Mouse (Mus musculus): ENCODE measurements around the gene Olfr982. TPM values are rescaled to one million over a fixed set of nuclear protein-coding genes. Genes with fewer than 3 reads are reported as not detected.

Gene Olfr982
- not detected in 2 replicates for polyA plus RNA-seq (2014; fragmentation: Nextera tagmentation; extraction: Ambion mirVana)

DNA sequence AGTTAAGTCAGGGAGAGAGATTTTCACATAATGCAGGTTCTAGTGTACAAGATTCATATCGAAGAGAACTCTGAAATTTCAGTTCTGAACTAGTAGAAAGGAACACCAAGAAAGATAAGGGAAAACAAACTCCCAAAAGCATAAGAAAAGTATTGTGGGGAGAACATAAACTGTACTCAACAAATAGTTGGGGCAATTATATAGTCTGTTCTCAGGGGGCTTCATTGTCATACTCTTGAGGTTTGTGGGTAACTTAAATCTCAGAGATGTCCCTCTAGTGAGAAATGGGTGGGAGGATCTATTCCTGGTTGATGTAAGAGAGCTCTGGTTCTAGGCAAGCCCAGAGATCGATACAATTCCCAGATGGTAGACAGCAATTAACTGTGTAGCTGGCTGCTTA is at the start of gene Olfr982:
TSS of gene Olfr982 (plus strand) at position 301 of the 400 bp plus-strand sequence.
- 82% methylated on average over 2 of the region's 2 CpGs for WGBS
- Histone ChIP-seq H3K4me3 (ENCODE audit: low read depth, low read length) (no peak within 1 kb of the TSS), H3K4me2 (ENCODE audit: low read length) (no peak within 1 kb of the TSS), H3K27me3 (replicated peaks; ENCODE audit: control insufficient read depth, insufficient read depth, low read length) (no peaks in the 10 kb centered on the region), H3K36me3 (ENCODE audit: control insufficient read depth, insufficient read depth, low read length) (no peaks in the 10 kb centered on the region), H3K9ac (ENCODE audit: low read length) (no peak within 1 kb of the TSS), H3K4me1 (replicated peaks; ENCODE audit: control insufficient read depth, insufficient read depth, low read length) (no peaks in the 10 kb centered on the region), H3K9me3 (ENCODE audit: control insufficient read depth, low read length) (no peaks in the 10 kb centered on the region), H3K27ac (ENCODE audit: low read depth) (no peak within 1 kb of the TSS)
- ATAC-seq (replicated peaks; ENCODE audit: low FRiP score, low TSS enrichment, low read depth) (no peak), DNase-seq (ENCODE audit: low spot score) (no peak)

DNA sequence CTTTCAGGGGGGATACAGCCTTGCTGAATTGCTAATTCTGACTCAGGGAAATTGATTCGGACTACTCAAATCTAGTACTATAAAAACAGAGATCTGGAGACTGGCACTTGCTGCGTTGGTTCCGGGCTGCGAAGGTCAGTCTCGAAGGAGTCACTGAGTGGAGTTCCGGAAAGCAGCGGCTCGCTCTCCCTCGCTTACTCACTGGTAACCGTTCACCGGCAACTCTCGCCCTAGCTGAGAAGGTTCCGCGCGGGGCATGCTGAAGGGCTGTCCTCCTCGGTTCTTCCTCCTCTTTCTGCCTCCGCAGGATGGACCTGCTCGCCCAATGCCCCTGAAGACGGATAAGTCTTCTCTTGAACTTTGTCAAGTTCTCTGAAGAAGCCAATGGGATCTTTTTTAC is 23.5 kb upstream of the Olfr982 start:
- no peak overlapping the region for H3K4me3 ChIP-seq (ENCODE audit: low read depth, low read length)
- DNase-seq (ENCODE audit: low spot score) (no peak), ATAC-seq (replicated peaks; ENCODE audit: low FRiP score, low TSS enrichment, low read depth) (no peak)
- no peak overlapping the region for H3K4me2 ChIP-seq (ENCODE audit: low read length)
- 94% methylated on average over 19 of the region's 19 CpGs for WGBS
- no peak overlapping the region for H3K27ac ChIP-seq (ENCODE audit: low read depth)
- H3K27me3 ChIP-seq (replicated peaks; ENCODE audit: control insufficient read depth, insufficient read depth, low read length) = no peaks in the 10 kb centered on the region
- no peak overlapping the region for H3K9ac ChIP-seq (ENCODE audit: low read length)
- H3K9me3 ChIP-seq (ENCODE audit: control insufficient read depth, low read length) = no peaks in the 10 kb centered on the region
- H3K4me1 ChIP-seq (replicated peaks; ENCODE audit: control insufficient read depth, insufficient read depth, low read length) = no peaks in the 10 kb centered on the region
- no peaks in the 10 kb centered on the region for H3K36me3 ChIP-seq (ENCODE audit: control insufficient read depth, insufficient read depth, low read length)

DNA sequence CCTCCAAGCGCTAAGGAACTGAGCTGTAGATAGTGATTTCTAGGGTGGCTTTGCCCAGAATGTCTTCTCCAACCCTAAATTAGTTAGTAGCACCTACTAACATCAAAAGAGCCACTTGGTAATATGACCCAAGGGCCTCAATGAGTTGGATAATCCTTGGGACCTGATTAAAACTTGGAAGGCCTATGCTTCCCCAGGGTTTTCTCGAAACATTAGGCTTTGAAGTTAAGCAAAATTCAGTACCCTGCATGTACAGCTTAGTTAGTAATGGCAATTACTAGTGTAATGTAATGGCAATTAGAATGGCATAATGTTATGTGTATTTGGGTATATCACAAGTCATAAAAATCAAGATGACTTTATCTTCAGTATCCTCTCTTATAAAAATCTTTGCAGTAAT is 19.9 kb downstream of the Olfr982 start, which contains the start of gene Olfr983:
TSS of gene Olfr983 (minus strand) at position 101 of the 400 bp plus-strand sequence.
- Histone ChIP-seq H3K4me3 (ENCODE audit: low read depth, low read length) (no peak within 1 kb of the TSS), H3K4me2 (ENCODE audit: low read length) (no peak within 1 kb of the TSS), H3K36me3 (ENCODE audit: control insufficient read depth, insufficient read depth, low read length) (no peaks in the 10 kb centered on the region), H3K27ac (ENCODE audit: low read depth) (no peak within 1 kb of the TSS), H3K4me1 (replicated peaks; ENCODE audit: control insufficient read depth, insufficient read depth, low read length) (no peaks in the 10 kb centered on the region), H3K9me3 (ENCODE audit: control insufficient read depth, low read length) (no peaks in the 10 kb centered on the region), H3K9ac (ENCODE audit: low read length) (no peak within 1 kb of the TSS), H3K27me3 (replicated peaks; ENCODE audit: control insufficient read depth, insufficient read depth, low read length) (no peaks in the 10 kb centered on the region)
- 83% methylated on average over 2 of the region's 2 CpGs for WGBS
- DNase-seq (ENCODE audit: low spot score) = no peak
- ATAC-seq (replicated peaks; ENCODE audit: low FRiP score, low TSS enrichment, low read depth) = no peak

DNA sequence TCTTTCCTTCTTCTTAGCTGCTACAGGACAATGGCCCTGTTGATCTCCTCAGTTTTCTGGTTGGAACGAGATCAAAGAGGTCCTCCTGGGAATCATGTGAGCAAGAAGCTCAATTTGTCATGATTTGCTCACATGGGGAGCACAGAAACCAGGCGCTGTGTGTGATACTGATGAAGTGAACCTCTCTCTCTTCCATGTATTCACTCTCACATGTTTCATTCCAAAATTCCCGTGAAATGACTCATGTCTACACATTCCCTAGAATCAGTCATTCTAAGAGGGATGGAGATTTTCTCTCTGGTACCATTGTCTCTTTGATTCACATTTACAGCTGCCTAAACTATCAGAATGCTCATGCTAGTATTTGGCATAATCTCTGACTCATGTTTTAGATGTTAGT is 21.1 kb downstream of the Olfr982 start:
- 65% methylated on average over 3 of the region's 3 CpGs for WGBS
- H3K4me1 ChIP-seq (replicated peaks; ENCODE audit: control insufficient read depth, insufficient read depth, low read length) = no peaks in the 10 kb centered on the region
- no peak overlapping the region for H3K4me2 ChIP-seq (ENCODE audit: low read length)
- H3K9ac ChIP-seq (ENCODE audit: low read length) = no peak overlapping the region
- H3K27ac ChIP-seq (ENCODE audit: low read depth) = no peak overlapping the region
- H3K27me3 ChIP-seq (replicated peaks; ENCODE audit: control insufficient read depth, insufficient read depth, low read length) = no peaks in the 10 kb centered on the region
- DNase-seq (ENCODE audit: low spot score) (no peak), ATAC-seq (replicated peaks; ENCODE audit: low FRiP score, low TSS enrichment, low read depth) (no peak)
- H3K36me3 ChIP-seq (ENCODE audit: control insufficient read depth, insufficient read depth, low read length) = no peaks in the 10 kb centered on the region
- no peaks in the 10 kb centered on the region for H3K9me3 ChIP-seq (ENCODE audit: control insufficient read depth, low read length)
- no peak overlapping the region for H3K4me3 ChIP-seq (ENCODE audit: low read depth, low read length)

DNA sequence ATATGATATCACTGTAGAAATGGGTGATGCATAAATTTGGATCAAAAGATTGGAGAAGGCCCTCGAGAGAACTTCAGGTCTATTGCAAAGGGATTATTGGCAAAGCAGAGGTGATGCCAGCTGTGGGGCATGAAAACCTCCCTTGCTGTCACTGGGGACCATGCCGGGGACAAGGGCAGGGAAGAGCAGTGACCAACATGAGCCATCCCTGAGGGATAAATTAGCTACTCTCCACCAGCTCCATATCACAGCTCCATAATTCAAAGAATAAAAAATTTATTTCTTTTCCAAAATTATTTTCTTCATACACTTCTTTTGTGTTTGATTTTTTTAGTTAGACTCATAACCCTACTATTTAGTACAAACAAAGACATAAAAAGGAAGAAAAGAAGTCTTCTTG is 40.5 kb downstream of the Olfr982 start, which contains the start of gene Olfr984:
TSS of gene Olfr984 (minus strand) at position 101 of the 400 bp plus-strand sequence.
- 87% methylated on average over 2 of the region's 2 CpGs for WGBS
- Histone ChIP-seq H3K4me3 (ENCODE audit: low read depth, low read length) (no peak within 1 kb of the TSS), H3K27ac (ENCODE audit: low read depth) (no peak within 1 kb of the TSS), H3K27me3 (replicated peaks; ENCODE audit: control insufficient read depth, insufficient read depth, low read length) (no peaks in the 10 kb centered on the region), H3K4me1 (replicated peaks; ENCODE audit: control insufficient read depth, insufficient read depth, low read length) (peaks cover 5% of the 10 kb centered on the region), H3K36me3 (ENCODE audit: control insufficient read depth, insufficient read depth, low read length) (no peaks in the 10 kb centered on the region), H3K9me3 (ENCODE audit: control insufficient read depth, low read length) (no peaks in the 10 kb centered on the region), H3K4me2 (ENCODE audit: low read length) (no peak within 1 kb of the TSS), H3K9ac (ENCODE audit: low read length) (no peak within 1 kb of the TSS)
- DNase-seq (ENCODE audit: low spot score) = no peak
- no peak for ATAC-seq (replicated peaks; ENCODE audit: low FRiP score, low TSS enrichment, low read depth)

DNA sequence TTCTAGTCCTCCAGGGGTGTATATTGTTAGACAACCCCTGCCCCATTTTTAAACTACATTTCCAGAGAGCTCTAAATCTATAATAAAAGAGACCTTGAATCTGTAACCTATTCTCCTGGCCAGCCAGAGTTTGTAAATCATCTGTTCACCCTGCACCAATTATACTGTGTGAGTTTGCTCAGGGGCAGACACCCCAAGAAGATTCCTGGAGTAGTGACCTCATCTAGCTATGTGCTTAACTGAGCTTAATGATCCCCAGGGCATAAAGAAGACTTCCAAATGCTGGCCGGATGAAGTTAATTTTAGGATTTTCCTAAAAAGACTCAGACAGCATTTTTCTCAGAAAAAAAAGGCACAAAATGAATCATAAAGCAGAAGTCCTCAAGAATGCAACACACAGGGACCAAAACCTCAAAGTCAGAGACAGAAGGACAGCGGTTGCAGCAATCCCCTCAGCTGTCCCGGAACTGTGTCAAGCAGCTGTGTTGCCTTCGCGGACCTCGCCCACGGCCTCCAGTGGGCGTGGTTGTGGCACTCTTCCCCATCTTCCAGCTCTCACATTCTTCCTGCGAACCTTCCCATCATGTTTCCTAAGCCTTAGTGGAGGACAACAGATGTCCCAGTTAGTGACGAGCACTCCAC is 43.1 kb downstream of the Olfr982 start:
- H3K27me3 ChIP-seq (replicated peaks; ENCODE audit: control insufficient read depth, insufficient read depth, low read length) = no peaks in the 10 kb centered on the region
- H3K4me3 ChIP-seq (ENCODE audit: low read depth, low read length) = no peak overlapping the region
- WGBS = 49% methylated on average over 10 of the region's 10 CpGs
- peak overlapping the region; percentile 11 for H3K4me2 ChIP-seq (ENCODE audit: low read length)
- H3K9ac ChIP-seq (ENCODE audit: low read length) = no peak overlapping the region
- no peaks in the 10 kb centered on the region for H3K36me3 ChIP-seq (ENCODE audit: control insufficient read depth, insufficient read depth, low read length)
- ATAC-seq (replicated peaks; ENCODE audit: low FRiP score, low TSS enrichment, low read depth) = no peak; the same call in 1 of the 2 replicates
- H3K9me3 ChIP-seq (ENCODE audit: control insufficient read depth, low read length) = no peaks in the 10 kb centered on the region
- DNase-seq (ENCODE audit: low spot score) = no peak
- H3K27ac ChIP-seq (ENCODE audit: low read depth) = 0 out of 2 replicates have a peak overlapping the region, but pooled peaks have one; percentile 22
- H3K4me1 ChIP-seq (replicated peaks; ENCODE audit: control insufficient read depth, insufficient read depth, low read length) = peaks cover 5% of the 10 kb centered on the region

DNA sequence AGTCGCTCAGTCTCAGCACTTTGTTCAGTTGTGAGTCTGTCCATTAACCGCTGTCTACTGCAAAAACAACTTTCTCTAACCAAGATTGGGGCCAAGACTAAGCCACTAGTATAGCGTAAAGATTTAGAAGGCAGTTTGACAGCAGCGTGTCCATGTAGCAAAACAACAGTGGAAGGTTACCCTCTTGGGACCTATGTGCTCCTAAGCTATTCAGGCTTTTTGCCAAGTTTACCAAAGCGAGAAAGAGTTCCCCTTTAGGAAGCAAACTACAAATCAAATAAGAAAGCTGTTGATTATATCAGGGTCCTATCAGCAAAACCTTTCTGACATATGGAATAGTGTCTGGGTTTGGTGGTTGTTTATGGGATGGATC is 43.6 kb downstream of the Olfr982 start:
- 76% methylated on average over 5 of the region's 5 CpGs for WGBS
- H3K27ac ChIP-seq (ENCODE audit: low read depth) = 0 out of 2 replicates have a peak overlapping the region, but pooled peaks have one; percentile 22
- no peak for ATAC-seq (replicated peaks; ENCODE audit: low FRiP score, low TSS enrichment, low read depth)

More for the DNA sequence above, 43.6 kb downstream of the Olfr982 start:
- peaks cover 5% of the 10 kb centered on the region for H3K4me1 ChIP-seq (replicated peaks; ENCODE audit: control insufficient read depth, insufficient read depth, low read length)
- H3K4me2 ChIP-seq (ENCODE audit: low read length) = peak overlapping the region; percentile 11; the same call in 1 of the 2 replicates
- no peaks in the 10 kb centered on the region for H3K27me3 ChIP-seq (replicated peaks; ENCODE audit: control insufficient read depth, insufficient read depth, low read length)
- DNase-seq (ENCODE audit: low spot score) = no peak
- H3K4me3 ChIP-seq (ENCODE audit: low read depth, low read length) = no peak overlapping the region
- no peaks in the 10 kb centered on the region for H3K36me3 ChIP-seq (ENCODE audit: control insufficient read depth, insufficient read depth, low read length)
- no peak overlapping the region for H3K9ac ChIP-seq (ENCODE audit: low read length)
- no peaks in the 10 kb centered on the region for H3K9me3 ChIP-seq (ENCODE audit: control insufficient read depth, low read length)
